Mouse (Mus musculus): Measurements from ENCODE around the gene Mest.

The Mest gene

GRCm38 (mm10) chr6:30709115-30709514 lies 14.2 kb upstream of the Mest start:
- no peak for DNase-seq

- DNase-seq: no peak
These were observed 12.7 kb upstream of the Mest start for GRCm38 (mm10) chr6:30710371-30711364.

GRCm38 (mm10) chr6:30711365-30711763 lies 12.0 kb upstream of the Mest start:
- DNase-seq: no peak

- peak; percentile 44 for DNase-seq
These were observed 10.9 kb upstream of the Mest start for GRCm38 (mm10) chr6:30712484-30712883.

GRCm38 (mm10) chr6:30713455-30713854 lies 9.9 kb upstream of the Mest start:
- DNase-seq: no peak

GRCm38 (mm10) chr6:30713896-30714295 lies 9.5 kb upstream of the Mest start:
- DNase-seq: no peak

- DNase-seq: no peak
These were observed 8.4 kb upstream of the Mest start for GRCm38 (mm10) chr6:30714891-30715471.

GRCm38 (mm10) chr6:30716796-30717195 lies 6.6 kb upstream of the Mest start:
- DNase-seq: peak; percentile 43

GRCm38 (mm10) chr6:30722385-30723164 lies 772 bp upstream of the Mest start:
- DNase-seq: no peak

- DNase-seq: no peak
These were observed 7.1 kb downstream of the Mest start for GRCm38 (mm10) chr6:30730301-30730971.

- no peak for DNase-seq
These were observed 9.3 kb downstream of the Mest start for GRCm38 (mm10) chr6:30732571-30733130.

- no peak for DNase-seq
These were observed 11.1 kb downstream of the Mest start for GRCm38 (mm10) chr6:30734465-30734864.

- DNase-seq: no peak
These were observed 11.8 kb downstream of the Mest start for GRCm38 (mm10) chr6:30734988-30735727.

- DNase-seq: no peak
These were observed 12.5 kb downstream of the Mest start for GRCm38 (mm10) chr6:30735728-30736371.

GRCm38 (mm10) chr6:30736372-30736762 lies 13.0 kb downstream of the Mest start:
- DNase-seq: no peak

- peak; percentile 73 for DNase-seq
These were observed 13.7 kb downstream of the Mest start for GRCm38 (mm10) chr6:30736864-30737547.

- DNase-seq: peak; percentile 74
These were observed 14.5 kb downstream of the Mest start for GRCm38 (mm10) chr6:30737548-30738463.

- DNase-seq: no peak
These were observed 15.2 kb downstream of the Mest start for GRCm38 (mm10) chr6:30738464-30739006.

- no peak for DNase-seq
These were observed 15.9 kb downstream of the Mest start for GRCm38 (mm10) chr6:30739177-30739747.

Data from lung, postnatal 14 days (tissue).